Mouse (Mus musculus): Measurements from ENCODE around the gene Arid5a.
A peak's percentile ranks its signal among the peaks of the same experiment; 100 is the strongest.

Arid5a gene

DNA sequence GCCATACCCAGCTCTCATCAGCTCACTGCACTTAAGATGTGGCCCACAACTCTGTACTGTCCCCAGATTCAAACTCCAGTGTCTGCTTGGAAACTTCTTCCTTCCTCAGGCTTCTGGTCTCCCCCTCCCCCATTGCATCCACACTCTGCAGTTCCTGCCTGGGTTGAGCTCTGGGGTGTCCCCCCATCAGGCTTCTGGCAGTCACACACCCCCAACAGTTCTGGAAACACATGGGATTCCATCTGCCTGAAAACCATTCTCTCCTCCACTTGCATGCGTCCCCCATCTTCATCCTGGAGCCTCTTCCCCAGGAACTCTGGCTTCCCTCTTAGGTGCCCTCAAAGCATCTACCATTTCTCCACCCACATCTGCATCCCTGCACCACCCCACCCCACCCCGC, 19.3 kb downstream of the Arid5a start:
- DNase-seq, result no peak

DNA sequence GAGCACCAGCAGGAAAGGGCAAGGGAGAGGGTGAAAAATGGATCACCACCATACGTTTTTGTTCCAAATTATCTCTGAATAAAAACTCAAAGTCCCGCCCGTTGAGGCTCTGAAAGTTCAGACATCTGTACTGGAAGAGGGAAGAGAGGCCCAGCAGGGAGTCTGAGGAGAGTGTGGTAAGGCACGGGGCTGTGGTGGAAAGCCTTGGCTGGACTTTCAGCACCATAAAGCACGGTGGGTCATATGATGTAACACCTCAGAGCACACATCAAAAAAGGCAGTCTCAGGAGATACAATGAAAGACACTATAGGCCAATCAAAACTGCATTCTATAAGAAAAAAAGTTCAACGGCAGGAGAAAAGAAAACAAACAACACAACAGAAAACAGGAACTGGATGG, 24.2 kb downstream of the Arid5a start:
- no peak for DNase-seq

GRCm38 (mm10) chr1:36332955-36333887, 25.7 kb downstream of the Arid5a start:
- DNase-seq, result no peak

- no peak for DNase-seq
Observed at GRCm38 (mm10) chr1:36342547-36342946, 35.0 kb downstream of the Arid5a start.

- no peak for DNase-seq
Observed at GRCm38 (mm10) chr1:36352351-36352750, 44.8 kb downstream of the Arid5a start.

DNA sequence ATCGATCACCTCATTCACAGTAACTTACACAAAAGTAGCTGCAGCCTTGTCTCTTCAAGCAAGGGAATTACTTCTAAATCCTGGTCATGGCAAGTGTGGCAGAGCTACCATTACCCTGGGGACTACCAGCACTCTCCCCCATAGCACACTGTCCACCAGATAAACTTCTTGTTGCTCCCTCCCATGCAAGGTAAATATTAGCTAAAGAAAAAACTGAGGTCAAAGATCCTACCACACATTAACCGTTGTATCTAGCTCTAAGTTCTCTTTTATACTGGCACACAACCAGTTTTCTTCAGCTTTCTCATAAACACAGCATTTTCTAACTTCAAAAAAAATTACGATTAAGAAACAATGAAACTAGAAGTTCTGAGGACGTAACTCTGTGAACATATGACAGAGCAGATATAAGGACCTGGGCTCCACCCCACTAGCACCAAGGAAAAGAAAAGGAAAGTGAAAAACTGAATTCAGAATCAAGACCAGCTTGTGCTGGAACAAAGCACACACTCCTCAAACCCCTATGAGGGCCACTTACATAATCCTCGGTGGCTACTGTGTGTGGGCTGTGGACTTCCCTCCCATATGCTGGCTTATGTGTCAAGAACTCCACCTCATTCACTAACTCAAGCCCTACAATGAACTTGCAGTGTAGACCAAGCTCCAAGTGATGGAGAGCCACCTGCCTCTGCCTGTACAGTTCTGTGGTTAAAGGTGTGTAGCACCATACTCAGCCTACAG, 49.6 kb downstream of the Arid5a start:
- DNase-seq, result no peak

DNA sequence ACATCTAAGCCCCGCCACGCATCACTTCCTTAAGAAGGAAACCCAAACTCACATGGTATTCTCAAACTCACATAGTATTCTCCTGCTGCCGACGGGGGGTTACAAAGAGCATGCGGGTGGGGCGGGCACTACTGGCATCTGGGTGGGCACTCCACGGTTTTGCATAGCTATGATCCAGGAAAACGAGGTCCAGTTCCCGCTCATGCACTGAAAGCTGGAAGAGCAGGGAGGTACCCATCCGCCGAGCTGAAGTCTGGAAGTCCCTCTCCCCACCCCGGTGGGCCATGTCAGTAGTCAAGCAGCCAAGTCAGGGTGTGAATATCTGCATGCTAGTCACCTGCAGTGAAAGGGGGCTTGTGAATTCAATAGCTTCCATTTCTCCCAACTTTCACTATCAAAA, 60.2 kb downstream of the Arid5a start:
- DNase-seq, result no peak

GRCm38 (mm10) chr1:36368112-36368968, 60.8 kb downstream of the Arid5a start:
- peak; percentile 48 for DNase-seq

- DNase-seq, result peak; percentile 86
Observed at GRCm38 (mm10) chr1:36368969-36369645, 61.6 kb downstream of the Arid5a start, which contains the start of gene Kansl3. Gene Kansl3, minus strand, starts transcription at chr1:36369181.

DNA sequence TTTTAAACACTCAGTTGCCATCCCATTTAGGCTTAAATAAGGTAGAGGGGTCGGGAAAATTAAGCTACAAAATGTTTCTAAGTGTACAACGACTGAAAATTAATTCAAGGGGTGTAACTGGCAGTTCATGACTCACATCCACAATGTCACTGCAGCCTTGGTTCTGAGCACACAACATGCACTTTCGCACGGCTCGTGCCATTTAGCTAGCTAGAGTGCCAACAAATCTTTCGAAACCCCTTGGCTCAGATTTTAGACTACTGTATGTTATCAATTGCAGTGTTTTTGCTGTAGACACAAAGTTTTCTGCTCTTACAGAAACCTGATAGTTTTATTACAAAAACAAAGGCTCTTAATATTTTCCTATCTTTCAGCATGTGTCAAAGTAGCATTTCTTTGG, 63.4 kb downstream of the Arid5a start:
- DNase-seq, result no peak

DNA sequence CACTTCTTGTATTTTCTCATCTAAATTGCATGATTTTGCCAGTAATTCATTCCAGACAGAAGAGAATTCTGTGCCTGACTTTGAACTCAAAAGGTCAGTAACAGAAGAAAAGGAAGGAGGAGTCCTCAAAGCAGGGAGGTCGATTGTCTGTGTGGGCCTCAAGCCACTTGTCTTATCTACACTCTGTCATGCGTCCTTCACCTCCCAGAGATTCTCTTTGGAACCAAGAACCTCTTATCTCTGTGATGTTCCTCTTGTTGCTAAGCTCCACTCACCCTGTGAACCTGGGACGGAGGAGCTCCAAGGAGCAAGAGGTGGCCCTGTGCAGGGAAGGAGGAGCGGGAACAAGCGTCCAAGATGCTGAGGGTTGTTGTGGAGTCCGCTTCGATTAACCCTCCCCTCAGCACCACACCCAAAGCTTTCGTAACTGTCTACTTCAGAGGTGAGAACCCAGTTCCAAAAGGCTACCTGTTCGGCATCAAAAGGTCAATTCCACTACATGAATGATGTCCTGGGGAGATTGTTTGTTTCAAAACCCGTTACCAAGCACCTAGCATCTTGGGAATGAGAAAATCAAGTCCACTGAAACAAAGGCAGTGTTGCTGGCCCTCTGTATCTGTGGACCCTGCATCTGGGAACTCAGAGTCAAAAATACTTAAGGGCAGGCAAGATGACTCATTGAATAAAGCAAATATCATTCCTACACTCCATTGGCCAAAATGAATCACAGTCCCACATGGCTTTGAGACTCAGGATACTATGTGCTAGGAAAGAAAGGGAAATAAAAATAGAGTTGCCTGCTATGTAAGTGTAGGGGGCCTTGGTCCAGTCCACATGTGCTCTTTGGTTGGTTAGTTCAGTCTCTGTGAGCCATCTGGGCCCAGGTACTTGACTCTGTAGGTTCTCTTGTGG, 64.7 kb downstream of the Arid5a start, which contains the start of gene Fer1l5:
Gene Fer1l5, plus strand, starts transcription at position 358 of the 912 bp plus-strand sequence.
- no peak for DNase-seq

Data from cerebellum, adult 9-10 months (tissue).